Mouse (Mus musculus) spleen, adult 18-20 months (tissue): ENCODE data around the gene Lsm11.
"Not testable (repeated sequence)": the region's sequence is repeated elsewhere in the genome, so short reads cannot be mapped to it uniquely, and the experiment has no call there.

Experiments
- DNase-seq, 2 experiments: peaks; one replicate each; pipeline ENCODE4 v3.0.0; 2022; ENCODE audit warnings: mixed read lengths in 2 of 2

The Lsm11 gene

DNA sequence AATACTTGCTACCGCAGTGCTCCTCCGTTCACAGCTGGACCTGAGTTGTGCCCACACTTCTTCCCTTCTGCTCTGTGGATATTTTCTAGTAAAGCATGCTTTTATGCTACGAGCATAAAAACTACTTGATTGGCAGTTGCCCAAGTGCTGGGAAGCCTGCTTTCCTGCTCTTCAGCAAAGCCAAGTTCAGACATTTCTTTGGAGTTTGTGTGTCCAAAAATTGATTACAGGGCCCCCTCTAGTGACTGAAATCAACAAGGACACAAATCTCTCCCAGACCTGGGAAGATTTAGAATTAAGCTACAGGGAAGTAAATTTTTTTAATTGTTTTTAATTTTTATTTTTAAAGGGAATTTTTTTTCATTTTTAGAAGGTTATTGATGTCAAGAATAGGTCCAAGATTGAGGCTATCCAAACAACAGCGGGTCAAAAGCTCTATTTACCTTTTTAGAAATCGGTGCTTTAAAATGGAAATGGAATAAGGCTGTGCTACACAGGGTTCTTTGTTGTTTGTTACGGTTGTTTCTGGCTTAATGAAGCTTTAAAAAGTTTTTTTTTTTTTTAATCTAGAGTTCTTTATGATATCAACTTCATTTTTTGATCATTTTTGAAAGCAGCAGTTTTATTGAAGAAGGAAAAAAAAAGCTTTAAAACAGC, 63.6 kb downstream of the Lsm11 start:
- DNase-seq = peak in 1 of 2 experiments; percentile 16

DNA sequence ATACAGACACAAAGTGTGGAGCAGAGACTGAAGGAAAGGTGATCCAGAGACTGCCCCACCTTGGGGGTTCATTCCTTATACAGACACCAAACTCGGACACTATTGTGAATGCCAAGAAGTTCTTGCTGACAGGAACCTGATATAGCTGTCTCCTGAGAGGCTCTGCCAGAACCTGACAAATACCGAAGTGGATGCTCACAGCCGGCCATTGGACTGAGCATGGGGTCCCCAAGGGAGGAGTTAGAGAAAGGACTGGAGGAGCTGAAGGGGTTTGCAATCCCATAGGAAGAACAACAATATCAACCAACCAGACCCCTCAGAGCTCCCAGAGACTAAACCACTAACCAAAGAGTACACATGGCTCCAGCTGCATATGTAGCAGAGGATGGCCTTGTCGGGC, 65.4 kb downstream of the Lsm11 start:
- not testable (repeated sequence) for DNase-seq
